Mouse (Mus musculus) kidney, embryonic 16.5 days (tissue): Measurements from ENCODE around the gene Stard5. TPM values are rescaled to one million over a fixed set of nuclear protein-coding genes. Genes with fewer than 3 reads are reported as not detected.
A peak's percentile ranks its signal among the peaks of the same experiment; 100 is the strongest.

Experiments
- ATAC-seq: fragments of 200-750 bp; cut with Nextera tagmentation; 2 replicates; pipeline ENCODE4 v1.8.0; 2017; ENCODE audit warnings: moderate TSS enrichment; ENCODE audit not compliant: low FRiP score, low TSS enrichment
- H3K27ac ChIP-seq: fragments of 300-500 bp; sonication (generic); 2 replicates; pipeline ENCODE4 v1.5.1; 2014; ENCODE audit warnings: low read length
- H3K27me3 ChIP-seq: fragments of 300-500 bp; sonication (generic); 2 replicates; pipeline ENCODE4 v1.6.1; 2014; ENCODE audit warnings: low read length, control low read depth, mixed read lengths; ENCODE audit not compliant: insufficient read depth
- H3K36me3 ChIP-seq: fragments of 300-500 bp; sonication (generic); 2 replicates; pipeline ENCODE4 v1.6.1; 2014; ENCODE audit warnings: low read length, control low read depth, mixed read lengths; ENCODE audit not compliant: insufficient read depth
- H3K4me1 ChIP-seq: fragments of 300-500 bp; sonication (generic); 2 replicates; pipeline ENCODE4 v1.6.1; 2014; ENCODE audit warnings: low read length, control low read depth, mixed read lengths; ENCODE audit not compliant: insufficient read depth
- H3K4me2 ChIP-seq: fragments of 300-500 bp; sonication (generic); replicated peaks from 2 replicates; pipeline ENCODE4 v1.6.1; 2014; ENCODE audit warnings: low read depth, low read length
- H3K4me3 ChIP-seq: fragments of 300-500 bp; sonication (generic); 2 replicates; pipeline ENCODE4 v1.5.1; 2014; ENCODE audit warnings: mild to moderate bottlenecking, low read length
- H3K9ac ChIP-seq: fragments of 300-500 bp; sonication (generic); replicated peaks from 2 replicates; pipeline ENCODE4 v1.6.1; 2014; ENCODE audit warnings: low read length
- H3K9me3 ChIP-seq: fragments of 300-500 bp; sonication (generic); 2 replicates; pipeline ENCODE4 v1.6.1; 2016; ENCODE audit warnings: low read length, control low read depth
- WGBS: fragments of 180-500 bp; shearing (Covaris S2); extraction: QIAGEN DNeasy Blood & Tissue Kit; methylation state at CpG from one replicate; pipeline ENCODE4 v1.1.7; 2014; 5-methylcytosine and 5-hydroxymethylcytosine counted together
- polyA plus RNA-seq: library from polyadenylated mRNA; unstranded; fragments of >200 nt; fragmentation: Nextera tagmentation; extraction: Ambion mirVana; gene quantifications from 2 replicates; pipeline ENCODE4 v1.2.1, GENCODE M21; 2015

The Stard5 gene
- polyA plus RNA-seq, 1 experiment from 2014 or later, result 30.9 TPM

- no peaks in the 10 kb centered on the region for H3K4me1 ChIP-seq
- no peaks in the 10 kb centered on the region for H3K27me3 ChIP-seq
- H3K27ac ChIP-seq, result no peak overlapping the region
- no peaks in the 10 kb centered on the region for H3K9me3 ChIP-seq
- no peak overlapping the region for H3K4me2 ChIP-seq
- H3K36me3 ChIP-seq, result no peaks in the 10 kb centered on the region
- H3K4me3 ChIP-seq, result no peak overlapping the region
- H3K9ac ChIP-seq, result no peak overlapping the region
- WGBS, result 40% methylated on average over 5 of the region's 5 CpGs
- ATAC-seq, result no peak
Measured at GRCm38 (mm10) chr7:83675545-83676254, 43.9 kb downstream of the Stard5 start.

DNA sequence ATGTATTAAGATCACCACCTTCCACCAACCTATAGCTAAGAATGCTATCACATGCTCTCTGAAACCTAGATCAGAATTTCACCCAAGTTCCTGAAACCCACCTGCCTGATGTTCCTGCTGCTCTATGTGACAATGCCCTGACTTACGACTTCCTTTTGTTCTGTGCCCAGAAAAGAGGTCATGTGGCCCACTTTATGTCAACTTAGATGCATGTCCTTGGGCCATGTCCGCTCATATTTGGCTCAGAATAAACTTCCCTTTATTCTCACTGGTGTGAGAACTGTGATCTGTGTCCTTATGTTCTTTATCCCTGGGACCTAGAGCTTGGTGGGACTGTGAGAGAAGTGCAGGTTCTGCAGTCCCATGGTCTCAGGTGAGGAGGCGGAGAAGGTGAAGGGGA lies 45.5 kb downstream of the Stard5 start:
- Histone ChIP-seq H3K9me3 (no peaks in the 10 kb centered on the region), H3K27ac (no peak overlapping the region), H3K9ac (no peak overlapping the region), H3K4me2 (no peak overlapping the region), H3K27me3 (no peaks in the 10 kb centered on the region), H3K4me3 (no peak overlapping the region), H3K4me1 (peaks cover under 1% of the 10 kb centered on the region; the same call in 1 of the 2 replicates), H3K36me3 (no peaks in the 10 kb centered on the region)
- ATAC-seq, result no peak
- WGBS, result 83% methylated on average over 3 of the region's 3 CpGs

- no peak for ATAC-seq
- Histone ChIP-seq H3K9ac (no peak overlapping the region), H3K4me1 (peaks cover 9% of the 10 kb centered on the region; the same call in 1 of the 2 replicates), H3K4me2 (no peak overlapping the region), H3K27me3 (no peaks in the 10 kb centered on the region), H3K27ac (no peak overlapping the region), H3K9me3 (no peaks in the 10 kb centered on the region), H3K36me3 (no peaks in the 10 kb centered on the region), H3K4me3 (no peak overlapping the region)
- 89% methylated on average over 4 of the region's 4 CpGs for WGBS
Measured at GRCm38 (mm10) chr7:83678506-83678905, 46.7 kb downstream of the Stard5 start.

DNA sequence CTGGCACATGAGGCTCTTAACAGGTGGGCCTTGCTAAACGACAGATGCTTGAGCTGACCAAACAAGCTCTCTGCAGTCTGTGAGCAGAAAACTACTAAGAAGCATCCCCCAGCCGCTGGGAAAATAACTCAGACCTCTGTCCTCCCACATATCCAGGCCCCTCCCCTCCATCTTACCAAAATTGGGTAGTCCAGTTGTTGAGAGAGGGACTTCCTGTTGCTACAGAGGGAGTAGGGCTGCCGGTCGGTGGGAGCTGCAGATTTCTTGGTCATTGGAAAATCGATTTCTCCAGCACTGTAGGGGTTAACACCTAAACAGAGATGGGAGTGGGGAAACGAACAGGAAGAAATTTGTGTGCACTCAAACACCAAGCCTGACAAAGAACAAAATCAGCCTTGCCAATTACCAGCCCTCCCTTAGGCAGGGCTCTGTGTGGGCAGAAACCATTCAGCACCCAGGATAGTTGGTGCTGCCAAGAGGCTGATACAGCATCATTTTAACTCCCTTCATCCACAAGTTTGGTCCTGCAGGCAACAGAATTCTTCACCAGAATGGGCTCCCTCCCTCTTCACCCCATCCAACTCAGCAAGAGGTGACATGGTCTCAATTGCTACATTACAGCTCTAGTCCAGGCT lies 51.0 kb downstream of the Stard5 start:
- no peak overlapping the region for H3K9ac ChIP-seq
- no peak overlapping the region for H3K4me3 ChIP-seq
- H3K27ac ChIP-seq, result no peak overlapping the region; the same call in 1 of the 2 replicates
- peaks cover 9% of the 10 kb centered on the region; the same call in 1 of the 2 replicates for H3K4me1 ChIP-seq
- no peaks in the 10 kb centered on the region for H3K27me3 ChIP-seq
- H3K9me3 ChIP-seq, result no peaks in the 10 kb centered on the region
- no peak overlapping the region for H3K4me2 ChIP-seq
- H3K36me3 ChIP-seq, result no peaks in the 10 kb centered on the region
- ATAC-seq, result peak; percentile 35; the same call in 1 of the 2 replicates
- WGBS, result 18% methylated on average over 6 of the region's 6 CpGs

DNA sequence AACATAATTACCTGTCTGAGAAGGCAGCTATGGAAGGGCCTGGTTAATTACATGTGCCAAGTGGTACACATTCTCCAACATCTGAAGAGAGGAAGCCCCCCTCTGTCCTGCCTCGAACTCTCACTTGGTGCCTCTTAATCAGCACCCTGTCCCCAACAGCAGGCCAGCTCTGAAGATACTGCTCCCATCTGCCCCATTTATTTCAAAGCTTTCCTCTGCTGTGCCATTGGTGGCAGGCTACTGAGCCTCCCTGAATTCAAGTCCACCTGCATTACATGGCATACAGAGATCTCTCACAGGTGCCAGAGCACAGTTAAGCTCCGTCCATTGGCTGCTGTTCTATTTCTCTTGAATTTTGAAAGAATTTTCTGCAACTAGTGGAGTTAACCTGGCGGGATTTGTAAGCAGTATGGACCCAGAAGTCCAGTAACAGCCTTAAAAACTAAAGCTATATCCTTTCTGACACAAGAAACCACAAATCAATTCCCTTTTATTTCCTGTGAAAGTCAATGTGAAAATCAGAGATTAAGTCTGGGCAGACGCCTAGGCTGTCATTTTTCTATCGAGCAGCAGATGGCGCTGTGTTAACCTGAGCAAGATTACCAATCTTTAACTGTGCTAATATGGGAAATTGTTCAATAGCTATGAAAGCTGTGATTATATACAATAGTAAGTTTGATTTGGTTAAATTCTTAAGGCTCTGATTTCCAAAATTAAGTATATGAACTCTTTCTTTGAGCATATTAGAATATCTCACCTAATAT lies 63.9 kb downstream of the Stard5 start:
- H3K4me3 ChIP-seq, result no peak overlapping the region
- no peaks in the 10 kb centered on the region for H3K4me1 ChIP-seq
- no peak overlapping the region for H3K27ac ChIP-seq
- no peaks in the 10 kb centered on the region for H3K9me3 ChIP-seq
- H3K4me2 ChIP-seq, result no peak overlapping the region
- no peaks in the 10 kb centered on the region for H3K27me3 ChIP-seq
- no peak overlapping the region for H3K9ac ChIP-seq
- no peaks in the 10 kb centered on the region for H3K36me3 ChIP-seq
- no peak for ATAC-seq
- WGBS, result 31% methylated on average over 6 of the region's 6 CpGs

- Histone ChIP-seq H3K4me3 (no peak overlapping the region), H3K9me3 (no peaks in the 10 kb centered on the region), H3K27me3 (no peaks in the 10 kb centered on the region), H3K9ac (no peak overlapping the region), H3K4me1 (no peaks in the 10 kb centered on the region), H3K27ac (no peak overlapping the region), H3K4me2 (no peak overlapping the region), H3K36me3 (no peaks in the 10 kb centered on the region)
- 79% methylated on average over 6 of the region's 6 CpGs for WGBS
- no peak for ATAC-seq
Measured at GRCm38 (mm10) chr7:83699066-83699745, 67.4 kb downstream of the Stard5 start.

Other genes with a start within 250 kb of the Stard5 start
- gene Tmc3, start 47.0 kb upstream of the Stard5 start, polyA plus RNA-seq, result 1.4 and 2.3 TPM in 2 replicates
- 4.5 and 5.1 TPM in 2 replicates for gene Il16, start 113.8 kb downstream of the Stard5 start, polyA plus RNA-seq
- gene Cfap161, start 162.9 kb downstream of the Stard5 start, polyA plus RNA-seq, result 0.11 TPM in 1 of 2 replicates, not detected in the other